Mouse (Mus musculus) thymus, adult 2 months (tissue): Measurements from ENCODE around the gene Stx5a. TPM values are rescaled to one million over a fixed set of nuclear protein-coding genes. Genes with fewer than 3 reads are reported as not detected.
A peak's percentile ranks its signal among the peaks of the same experiment; 100 is the strongest.
"Not testable (repeated sequence)": the region's sequence is repeated elsewhere in the genome, so short reads cannot be mapped to it uniquely, and the experiment has no call there.

Source experiments
- DNase-seq: peaks from one replicate; pipeline ENCODE4 v3.0.0; 2021
- H3K27ac ChIP-seq: fragments of 200-500 bp; 2 replicates; pipeline ENCODE4 v1.5.1; 2012; ENCODE audit warnings: low read length, control low read depth; ENCODE audit not compliant: control insufficient read depth, insufficient read depth
- H3K27me3 ChIP-seq: fragments of 200-500 bp; 2 replicates; pipeline ENCODE4 v1.6.1; 2012; ENCODE audit warnings: mild to moderate bottlenecking, low read length, moderate library complexity, mixed read lengths; ENCODE audit not compliant: control insufficient read depth, insufficient read depth
- H3K36me3 ChIP-seq: fragments of 200-500 bp; 2 replicates; pipeline ENCODE4 v1.6.1; 2012; ENCODE audit warnings: mild to moderate bottlenecking, low read length, moderate library complexity; ENCODE audit not compliant: control insufficient read depth, insufficient read depth
- H3K4me1 ChIP-seq: fragments of 200-500 bp; replicated peaks from 2 replicates; pipeline ENCODE4 v1.6.1; 2012; ENCODE audit warnings: low read length; ENCODE audit not compliant: control insufficient read depth, insufficient read depth
- H3K4me3 ChIP-seq: fragments of 200-500 bp; 2 replicates; pipeline ENCODE4 v1.5.1; 2012; ENCODE audit warnings: mild to moderate bottlenecking, low read length, control low read depth, moderate library complexity; ENCODE audit not compliant: control insufficient read depth, insufficient read depth
- CTCF ChIP-seq: fragments of 200-500 bp; IDR thresholded peaks from 2 replicates; pipeline ENCODE4 v1.5.1; 2012; ENCODE audit warnings: mild to moderate bottlenecking, control low read depth, low read length, moderate library complexity, borderline replicate concordance; ENCODE audit not compliant: control insufficient read depth, poor library complexity, insufficient read depth; ENCODE audit errors: extremely low read depth
- POLR2A ChIP-seq: fragments of 200-500 bp; IDR thresholded peaks from 2 replicates; pipeline ENCODE4 v1.6.1; 2012; ENCODE audit warnings: mild to moderate bottlenecking, low read length, control low read depth, moderate library complexity; ENCODE audit not compliant: control insufficient read depth, poor library complexity, insufficient read depth; ENCODE audit errors: extremely low read depth
- WGBS: fragments of 180-500 bp; shearing (Covaris S2); methylation state at CpG from one replicate; pipeline ENCODE4 v1.1.7; 2018; 5-methylcytosine and 5-hydroxymethylcytosine counted together
- polyA plus RNA-seq: library from polyadenylated mRNA; depleted of rRNA; stranded (reverse); fragments of >200 nt; gene quantifications from 2 replicates; pipeline ENCODE4 v1.2.3, GENCODE M21; 2012

Gene Stx5a
- polyA plus RNA-seq, 1 experiment, result 137 TPM

DNA sequence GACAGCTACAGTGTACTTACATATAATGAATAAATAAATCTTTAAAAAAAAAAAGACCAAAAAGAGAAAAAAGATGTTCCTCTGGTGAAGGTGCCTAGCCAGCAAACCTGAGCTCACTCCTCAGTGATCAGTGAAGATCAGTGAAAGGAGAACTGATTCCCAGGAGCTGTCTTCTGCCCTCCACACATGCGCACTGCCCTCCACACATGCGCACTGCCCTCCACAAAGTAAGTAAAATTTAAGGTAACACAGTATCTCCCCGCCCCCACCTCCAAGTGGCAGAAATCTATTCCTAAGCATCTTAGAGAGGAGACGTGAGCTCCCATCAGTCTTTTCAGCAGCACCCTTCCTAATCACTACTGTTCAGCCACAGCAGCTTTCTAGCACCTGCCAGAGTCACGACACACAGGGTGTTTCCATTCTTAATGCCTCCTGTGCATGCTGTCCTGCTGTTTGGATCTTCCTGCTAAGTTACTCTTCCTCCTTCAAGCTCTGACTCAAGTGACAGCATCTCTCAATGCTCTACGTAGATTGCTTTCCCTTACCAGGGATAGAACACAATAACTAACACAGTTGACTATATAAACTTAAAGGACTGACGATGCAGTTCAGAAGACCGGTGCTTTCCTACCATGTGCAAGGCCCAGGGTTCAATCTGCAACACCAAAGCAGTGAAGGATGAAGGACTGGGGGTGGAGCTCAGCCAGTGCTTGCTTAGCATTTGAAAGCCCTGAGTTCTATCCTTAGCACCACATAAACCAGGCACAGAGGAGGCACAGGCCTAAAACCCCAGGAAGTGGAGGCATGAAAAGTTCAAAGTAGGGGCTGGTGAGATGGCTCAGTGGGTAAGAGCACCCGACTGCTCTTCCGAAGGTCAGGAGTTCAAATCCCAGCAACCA, 25.1 kb upstream of the Stx5a start:
- Histone ChIP-seq H3K27me3 (no peaks in the 10 kb centered on the region), H3K36me3 (no peaks in the 10 kb centered on the region), H3K27ac (no peak overlapping the region), H3K4me1 (peaks cover 11% of the 10 kb centered on the region), H3K4me3 (no peak overlapping the region)
- no peak for TF ChIP-seq CTCF
- no peak for DNase-seq
- 94% methylated on average over 10 of the region's 10 CpGs for WGBS

DNA sequence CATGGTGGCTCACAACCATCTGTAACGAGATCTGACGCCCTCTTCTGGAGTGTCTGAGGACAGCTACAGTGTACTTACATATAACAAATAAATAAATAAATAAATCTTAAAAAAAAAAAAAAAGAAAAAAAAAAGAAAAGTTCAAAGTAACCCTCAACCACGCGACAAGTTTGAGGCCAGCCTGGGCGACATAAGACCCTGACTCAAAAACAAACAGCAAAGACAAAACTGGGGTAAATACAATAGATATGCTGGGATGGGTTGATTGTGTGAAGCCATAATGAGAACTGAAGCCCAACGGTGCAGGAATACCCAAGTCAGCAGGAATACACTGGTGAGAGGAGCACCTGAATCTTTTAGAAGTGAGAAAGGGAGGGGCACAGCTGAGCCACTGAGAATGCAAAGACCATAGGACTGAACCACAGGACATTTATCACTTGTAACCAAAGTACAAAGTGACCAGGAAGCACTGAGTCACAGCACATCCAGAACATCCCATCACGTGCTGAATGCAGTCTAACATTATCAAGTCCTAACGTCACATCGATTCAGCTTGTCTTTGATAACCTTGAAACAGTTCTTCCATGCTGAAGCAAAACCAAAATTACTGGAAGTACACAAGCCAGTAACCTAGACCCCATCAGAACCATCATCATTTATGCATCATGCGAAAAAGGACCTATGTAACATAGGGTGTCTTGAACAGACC, 24.3 kb upstream of the Stx5a start:
- no peak overlapping the region for H3K27ac ChIP-seq
- peaks cover 8% of the 10 kb centered on the region for H3K4me1 ChIP-seq
- no peak for TF ChIP-seq POLR2A
- no peak for TF ChIP-seq CTCF
- no peaks in the 10 kb centered on the region for H3K36me3 ChIP-seq
- H3K4me3 ChIP-seq, result no peak overlapping the region
- H3K27me3 ChIP-seq, result no peaks in the 10 kb centered on the region
- WGBS, result 88% methylated on average over 9 of the region's 10 CpGs
- no peak for DNase-seq

DNA sequence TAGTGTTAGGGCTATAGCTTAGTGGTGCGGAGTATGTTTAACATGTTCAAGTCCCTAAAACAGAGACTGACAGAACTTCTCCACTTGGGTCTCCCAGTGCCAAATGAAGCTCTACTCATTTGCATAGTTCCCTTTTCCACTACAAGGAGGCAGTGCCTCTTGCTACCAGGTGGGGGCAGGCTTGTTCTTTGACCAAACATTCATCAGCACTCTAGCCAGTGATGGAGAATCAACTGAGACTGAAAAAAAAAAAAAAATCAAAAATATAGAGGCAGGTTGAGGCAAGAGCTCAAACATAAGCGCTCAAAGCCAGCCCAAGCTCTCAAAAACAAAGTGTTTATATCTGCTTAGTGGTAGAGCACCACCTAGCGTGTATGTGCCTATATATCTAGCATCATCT, 22.9 kb upstream of the Stx5a start:
- TF ChIP-seq POLR2A (no peak), CTCF (no peak)
- Histone ChIP-seq H3K27me3 (no peaks in the 10 kb centered on the region), H3K4me1 (peaks cover 6% of the 10 kb centered on the region), H3K36me3 (no peaks in the 10 kb centered on the region), H3K27ac (no peak overlapping the region), H3K4me3 (no peak overlapping the region)
- 44% methylated on average over 3 of the region's 3 CpGs for WGBS
- peak; percentile 78 for DNase-seq

DNA sequence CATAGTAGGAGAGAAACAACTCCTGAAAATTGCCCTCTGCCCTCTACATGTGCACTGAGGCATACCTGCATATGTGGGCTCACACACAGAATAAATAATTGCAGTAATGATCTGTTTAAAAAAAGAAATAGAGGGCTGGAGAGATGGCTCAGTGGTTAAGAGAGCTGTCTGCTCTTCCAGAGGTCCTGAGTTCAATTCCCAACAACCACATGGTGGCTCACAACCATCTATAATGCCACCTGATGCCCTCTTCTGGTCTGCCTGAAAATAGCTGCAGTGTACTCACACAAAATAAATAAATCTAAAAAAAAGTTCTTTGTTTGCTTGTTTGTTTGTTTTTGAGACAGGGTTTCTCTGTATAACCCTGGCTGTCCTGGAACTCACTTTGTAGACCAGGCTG, 22.2 kb upstream of the Stx5a start:
- H3K4me3 ChIP-seq, H3K27me3 ChIP-seq, H3K36me3 ChIP-seq, H3K4me1 ChIP-seq, DNase-seq, H3K27ac ChIP-seq: not testable (repeated sequence)

DNA sequence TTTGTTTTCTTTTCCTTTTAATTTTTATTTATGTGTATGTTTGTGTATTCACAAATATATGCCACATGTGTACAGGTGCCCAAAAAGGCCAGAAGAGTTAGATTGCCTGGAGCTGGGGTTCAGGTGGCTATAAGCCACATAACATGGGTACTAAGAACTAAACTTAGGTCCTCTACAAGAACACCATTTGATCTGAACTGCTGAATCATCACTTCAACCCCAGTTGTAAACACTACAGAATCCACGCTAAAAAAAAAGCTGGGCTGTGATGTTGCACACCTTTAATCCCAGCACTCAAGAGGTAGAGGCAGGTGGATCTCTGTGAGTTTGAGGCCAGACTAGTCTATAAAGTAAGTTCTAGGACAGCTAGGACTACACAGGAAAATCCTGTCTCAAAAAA, 19.8 kb upstream of the Stx5a start:
- no peak for DNase-seq
- no peaks in the 10 kb centered on the region for H3K27me3 ChIP-seq
- no peak overlapping the region for H3K4me3 ChIP-seq
- no peak overlapping the region for H3K27ac ChIP-seq
- 56% methylated on average over 1 of the region's 1 CpGs for WGBS
- H3K4me1 ChIP-seq, result peaks cover 3% of the 10 kb centered on the region; the same call in 1 of the 2 replicates
- TF ChIP-seq POLR2A, result no peak
- TF ChIP-seq CTCF, result no peak
- H3K36me3 ChIP-seq, result peaks cover 21% of the 10 kb centered on the region

DNA sequence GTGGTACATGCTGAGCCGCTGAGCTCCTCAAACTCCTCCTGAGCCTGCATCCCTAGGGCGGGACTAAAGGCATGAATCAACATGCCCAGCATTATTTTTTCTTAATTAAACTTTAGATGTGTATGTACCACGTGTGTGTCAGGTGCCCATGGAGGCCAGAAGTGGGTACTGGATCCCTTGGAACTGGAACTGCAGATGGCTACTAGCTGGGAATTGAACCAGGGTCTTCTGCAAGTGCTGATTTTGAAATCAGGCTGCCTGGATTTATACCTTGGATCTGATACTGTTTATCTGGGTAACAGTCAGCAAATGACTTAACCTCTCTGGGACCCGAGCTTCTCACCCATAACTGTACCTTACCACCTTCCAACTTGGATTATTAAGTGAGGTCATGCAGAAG, 19.2 kb upstream of the Stx5a start:
- TF ChIP-seq CTCF, result no peak
- no peak for TF ChIP-seq POLR2A
- WGBS, result 61% methylated on average over 4 of the region's 4 CpGs

More for the DNA sequence above, 19.2 kb upstream of the Stx5a start:
- no peaks in the 10 kb centered on the region for H3K27me3 ChIP-seq
- H3K4me3 ChIP-seq, result no peak overlapping the region
- DNase-seq, result no peak
- H3K4me1 ChIP-seq, result peaks cover 3% of the 10 kb centered on the region; the same call in 1 of the 2 replicates
- H3K27ac ChIP-seq, result no peak overlapping the region
- peaks cover 24% of the 10 kb centered on the region for H3K36me3 ChIP-seq
